Mouse (Mus musculus): ENCODE data around the gene Spata18. TPM values are rescaled to one million over a fixed set of nuclear protein-coding genes. Genes with fewer than 3 reads are reported as not detected.

The Spata18 gene
- polyA plus RNA-seq, 1 experiment, result not detected

DNA sequence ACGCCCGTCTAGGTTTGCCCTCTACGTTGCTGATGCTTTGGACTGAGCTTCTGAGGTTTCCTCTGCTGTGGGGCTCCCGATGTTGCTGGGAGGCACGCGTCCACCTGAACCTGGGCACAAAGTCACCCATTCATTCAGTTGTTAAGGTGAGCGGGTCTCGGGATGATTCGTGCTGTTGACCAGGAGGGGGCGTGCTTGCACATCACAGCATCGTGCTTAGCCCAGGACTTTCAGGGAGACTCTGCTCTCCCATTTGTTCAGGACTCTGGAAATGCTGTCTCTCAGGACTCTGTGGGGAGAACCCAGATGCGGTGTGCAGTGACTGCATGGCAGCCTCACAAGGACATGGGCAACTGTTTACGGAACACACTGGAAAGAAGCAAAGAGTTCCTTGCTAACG, 53.1 kb downstream of the Spata18 start:
- no peak for DNase-seq (ENCODE audit: extremely low spot score in 1 of 2, low spot score in 1 of 2)

DNA sequence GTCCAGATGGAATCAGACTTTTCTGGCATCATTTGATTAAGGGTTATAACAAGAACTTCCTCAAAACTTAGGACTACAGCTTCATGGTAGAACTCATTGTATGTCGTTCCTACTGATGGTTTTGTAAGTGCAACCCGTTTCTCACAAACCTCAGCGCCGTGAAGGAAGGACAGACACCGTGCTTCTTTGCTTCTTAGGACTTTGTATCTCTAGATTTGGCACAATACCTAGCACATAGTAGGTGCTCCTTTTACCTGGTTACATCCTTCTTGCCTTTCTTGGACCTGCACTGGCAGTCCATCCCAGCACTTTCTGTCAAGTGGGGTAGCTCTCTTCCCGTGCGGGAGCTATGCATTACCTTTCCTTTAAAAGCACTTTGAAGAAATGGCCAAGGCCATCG, 53.6 kb downstream of the Spata18 start:
- DNase-seq (ENCODE audit: extremely low spot score in 1 of 2, low spot score in 1 of 2), result no peak

DNA sequence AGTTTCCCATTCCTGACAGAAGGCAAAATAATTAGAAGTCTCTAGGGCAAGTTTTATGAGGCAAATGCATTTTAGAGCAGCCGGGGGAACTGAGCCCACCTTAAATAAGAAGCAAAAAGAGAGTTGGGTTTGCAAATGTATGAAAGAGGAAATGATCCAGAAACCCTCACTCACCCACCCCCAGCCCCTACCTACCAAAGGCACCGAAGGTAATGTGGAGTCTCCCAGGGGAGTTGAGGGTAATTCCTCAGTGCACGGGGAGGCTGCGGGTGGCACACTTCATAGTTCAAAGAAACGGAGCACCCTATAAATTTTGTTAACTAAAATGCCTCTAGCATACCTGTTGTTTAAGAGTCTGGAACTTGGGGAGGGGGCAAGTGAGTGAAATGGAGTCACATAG, 54.1 kb downstream of the Spata18 start:
- DNase-seq (ENCODE audit: extremely low spot score in 1 of 2, low spot score in 1 of 2), result no peak

DNA sequence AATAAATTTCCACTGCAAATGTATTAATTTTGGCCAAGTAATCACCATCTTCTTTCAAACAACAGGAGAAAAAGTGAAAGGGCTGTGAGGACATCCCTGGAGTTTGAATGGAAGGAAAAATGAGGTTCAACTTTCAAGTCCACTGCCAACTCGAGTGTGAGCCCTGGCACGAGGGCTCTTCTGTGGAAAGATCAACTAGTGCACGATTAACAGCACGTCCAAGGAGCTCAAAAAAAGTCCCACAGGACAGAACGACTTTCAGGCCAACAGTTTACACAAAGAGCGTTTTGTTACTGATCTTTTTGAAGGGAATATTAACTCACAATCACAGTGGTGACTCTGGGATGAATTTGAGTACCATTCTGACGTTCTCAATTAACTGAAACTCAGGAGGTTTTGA, 61.7 kb downstream of the Spata18 start:
- no peak for DNase-seq (ENCODE audit: extremely low spot score in 1 of 2, low spot score in 1 of 2)

DNA sequence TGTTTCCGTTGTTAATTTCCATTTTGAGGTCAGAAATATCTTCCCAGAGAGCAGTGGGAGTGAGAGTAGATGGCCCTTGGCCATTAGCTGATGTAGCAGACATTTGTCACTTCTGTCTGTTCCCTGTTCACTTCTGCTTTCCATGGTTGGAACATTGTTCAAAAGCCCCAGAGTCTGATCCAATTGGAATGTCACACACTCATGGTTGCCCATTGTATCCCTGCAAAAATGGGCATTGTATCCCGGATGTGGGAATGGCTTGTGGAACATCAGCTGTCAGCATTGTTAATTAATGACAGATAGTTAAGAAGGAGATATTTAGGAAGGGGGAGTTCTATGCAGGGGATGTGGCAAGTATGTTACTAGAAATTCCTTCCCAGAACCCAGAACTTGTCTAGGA, 65.8 kb downstream of the Spata18 start:
- no peak for DNase-seq (ENCODE audit: extremely low spot score in 1 of 2, low spot score in 1 of 2)

DNA sequence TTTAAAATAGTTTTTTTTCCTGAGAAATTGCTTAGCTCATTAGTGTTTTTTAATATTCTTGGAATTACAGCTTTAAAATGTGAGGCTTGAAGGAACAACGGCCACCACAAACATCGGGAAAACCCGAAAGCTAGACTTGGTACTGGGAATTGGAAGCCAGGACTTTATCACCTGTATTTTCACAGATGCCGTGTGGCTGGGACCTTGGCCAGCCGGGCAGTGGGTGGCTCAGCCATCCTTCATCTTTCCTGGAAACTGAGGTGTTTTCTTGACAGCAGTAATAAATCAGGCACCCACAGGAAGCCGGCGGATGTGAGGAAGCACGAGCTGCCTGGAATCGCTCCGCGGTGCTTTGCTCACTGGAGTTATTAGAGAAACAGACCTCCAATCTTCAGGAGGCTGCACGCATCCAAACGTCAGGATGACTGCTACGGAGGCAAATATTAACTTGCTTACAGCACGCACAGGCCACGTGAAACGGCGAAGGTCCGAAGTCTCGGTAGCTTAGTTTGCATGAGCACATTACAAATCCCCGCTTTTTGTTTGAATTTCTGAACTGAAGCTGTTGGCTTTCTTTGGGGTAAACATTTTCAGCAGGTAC, 70.6 kb downstream of the Spata18 start:
- no peak for DNase-seq (ENCODE audit: extremely low spot score in 1 of 2, low spot score in 1 of 2)

DNA sequence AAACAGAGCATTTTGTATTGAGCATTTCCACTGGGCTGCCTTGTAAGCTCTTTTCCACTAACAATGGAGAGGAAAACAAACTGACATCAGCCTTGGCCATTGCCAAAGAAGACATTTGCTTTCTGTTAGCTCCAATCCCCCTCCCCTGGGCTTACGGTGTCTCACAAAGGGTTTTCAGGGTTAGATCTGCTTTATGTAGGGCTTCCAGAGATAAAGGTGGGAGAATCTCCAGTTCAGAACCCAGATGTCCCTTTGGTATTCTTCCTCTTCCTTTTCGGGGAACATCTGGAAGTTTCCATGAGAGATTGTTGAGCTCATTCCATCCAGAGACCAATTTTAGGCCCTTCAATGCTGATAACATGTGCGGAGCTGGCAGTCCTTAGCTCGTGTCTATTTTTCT, 74.8 kb downstream of the Spata18 start:
- DNase-seq (ENCODE audit: extremely low spot score in 1 of 2, low spot score in 1 of 2), result no peak

DNA sequence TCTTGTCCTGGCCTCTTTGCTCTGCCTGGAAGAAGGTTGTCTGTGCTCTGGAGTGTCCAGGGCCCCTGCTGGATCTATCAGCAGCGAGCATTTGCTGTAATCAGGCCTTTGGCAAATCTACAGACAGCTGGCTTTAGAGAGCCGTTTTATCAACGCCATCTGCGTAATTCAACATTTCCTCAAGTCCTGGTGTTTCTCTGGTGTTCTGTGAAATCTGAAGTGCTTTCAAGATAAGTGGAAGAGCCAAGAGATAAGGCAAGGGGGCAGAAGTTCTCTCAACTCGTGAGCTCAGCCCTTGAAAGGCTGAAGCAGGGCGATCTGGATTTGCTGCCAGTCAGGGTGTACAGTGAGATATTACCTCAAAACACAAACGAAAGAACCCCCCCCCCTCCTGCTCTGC, 77.5 kb downstream of the Spata18 start:
- DNase-seq (ENCODE audit: extremely low spot score in 1 of 2, low spot score in 1 of 2), result no peak

Other genes with a start within 250 kb of the Spata18 start
- gene Cwh43, start 245.3 kb upstream of the Spata18 start, polyA plus RNA-seq (2012; rRNA removed), result 3.0 and 4.9 TPM in 2 replicates
- gene Dcun1d4, start 170.4 kb upstream of the Spata18 start, polyA plus RNA-seq (2012; rRNA removed), result 60.2 and 67.5 TPM in 2 replicates
- 0.04 TPM in 2 replicates for gene Lrrc66, start 18.9 kb upstream of the Spata18 start, polyA plus RNA-seq (2012; rRNA removed)
- 43.9 and 52.4 TPM in 2 replicates for gene Sgcb, start 3.6 kb upstream of the Spata18 start, polyA plus RNA-seq (2012; rRNA removed)